Mouse (Mus musculus): ENCODE results near the gene Islr.
A peak's percentile ranks its signal among the peaks of the same experiment; 100 is the strongest.
"Not testable (repeated sequence)": the region's sequence is repeated elsewhere in the genome, so short reads cannot be mapped to it uniquely, and the experiment has no call there.

Gene Islr

DNA sequence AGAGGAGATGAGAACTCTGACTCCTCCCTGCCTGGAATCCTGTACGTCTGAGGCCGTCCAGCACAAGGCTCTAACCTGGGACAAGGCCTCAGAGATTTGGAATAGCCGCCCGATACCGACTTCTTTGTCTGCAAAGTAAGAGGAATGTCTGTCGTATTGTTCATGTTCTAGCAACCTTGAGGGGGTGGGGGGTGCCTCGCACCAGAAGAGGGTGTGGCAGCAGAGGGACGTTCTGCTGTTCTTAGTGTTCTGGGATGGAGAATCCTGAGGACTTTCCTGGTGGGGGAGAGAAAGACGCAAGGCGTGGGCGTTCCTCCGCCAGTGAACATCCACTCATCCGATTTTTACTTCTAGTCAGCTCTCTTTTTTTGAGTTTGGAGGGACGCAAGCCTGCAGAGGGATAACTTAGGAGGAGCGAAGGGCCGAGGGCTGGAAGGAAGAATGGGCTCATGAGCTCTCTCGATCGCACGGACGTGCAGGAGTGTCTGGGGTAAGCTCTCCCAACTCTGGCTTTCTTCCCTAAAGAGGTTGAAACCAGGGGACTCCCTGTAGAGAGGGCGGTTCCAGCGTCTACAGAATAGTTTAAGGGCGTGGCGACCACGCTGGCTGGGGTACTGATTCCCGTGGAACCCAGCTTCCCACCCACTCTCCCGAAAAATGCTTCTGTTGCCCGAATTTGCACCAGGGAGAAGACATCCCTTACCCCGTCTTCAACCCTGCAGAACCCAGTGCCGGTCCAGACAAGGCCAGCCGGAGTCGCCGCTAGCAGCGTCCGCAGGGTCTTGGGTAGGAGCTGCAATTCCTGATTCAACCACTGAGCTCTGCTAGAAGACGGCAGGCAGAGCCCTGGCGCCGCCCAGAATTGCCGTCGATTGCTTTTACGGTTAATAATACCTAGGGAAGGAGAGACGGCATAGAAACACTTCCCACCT lies at the start of gene Islr, which contains the start of gene Islr2:
TSS of gene Islr (minus strand) at position 791 of the 932 bp plus-strand sequence.
TSS of gene Islr2 (minus strand) at position 804 of the 932 bp plus-strand sequence.
- peak; percentile 60 for DNase-seq (ENCODE audit: low spot score)

DNA sequence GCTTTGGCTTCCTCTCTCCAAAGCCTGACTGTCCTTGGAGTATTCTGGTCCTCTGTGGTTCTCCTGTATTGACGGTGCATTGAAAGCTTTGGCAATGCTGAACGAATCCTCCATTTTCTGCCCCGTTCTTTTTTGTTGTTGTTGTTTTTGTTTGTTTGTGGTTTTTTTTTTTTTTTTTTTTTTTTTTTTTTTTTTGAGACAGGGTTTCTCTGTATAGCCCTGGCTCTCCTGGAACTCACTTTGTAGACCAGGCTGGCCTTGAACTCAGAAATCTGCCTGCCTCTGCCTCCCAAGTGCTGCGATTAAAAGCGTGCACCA lies 49.7 kb upstream of the Islr start:
- DNase-seq (ENCODE audit: low spot score) = not testable (repeated sequence)

DNA sequence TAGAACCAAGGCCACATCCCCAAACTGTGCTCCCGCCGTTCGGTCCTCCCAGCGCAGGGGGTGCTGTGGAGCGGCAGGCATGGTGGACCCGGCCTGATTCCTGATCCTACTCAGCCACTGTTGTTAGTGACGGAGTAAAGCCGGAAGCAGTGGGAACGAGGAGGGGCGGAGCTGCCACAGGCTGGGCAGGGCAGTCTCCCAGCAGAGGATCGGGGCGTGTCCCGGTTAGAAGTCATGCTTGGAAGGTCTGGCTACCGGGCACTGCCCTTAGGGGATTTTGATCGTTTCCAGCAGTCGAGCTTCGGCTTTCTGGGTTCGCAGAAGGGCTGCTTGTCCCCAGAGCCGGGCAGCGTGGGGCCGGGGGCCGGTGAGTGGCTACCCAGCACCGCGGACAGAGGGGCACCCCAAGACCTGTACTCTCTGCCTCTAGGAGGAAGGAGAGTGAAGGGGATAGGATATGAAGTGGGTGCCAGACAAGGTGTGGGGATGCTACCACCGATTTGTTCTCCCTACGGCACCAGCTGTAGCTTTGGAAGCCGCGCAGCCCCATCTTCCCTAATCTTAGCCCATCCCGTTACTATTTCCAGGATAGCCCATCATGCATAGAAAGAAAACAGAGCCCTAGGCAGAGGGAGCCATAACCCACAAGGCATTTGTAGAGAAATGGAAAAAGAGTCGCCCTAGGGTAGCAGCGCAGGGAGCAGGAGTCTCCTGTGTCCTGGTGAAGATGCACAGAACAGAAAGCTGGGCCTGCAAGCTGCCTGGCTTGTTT lies 49.1 kb upstream of the Islr start, which contains the start of gene Stoml1:
TSS of gene Stoml1 (plus strand) at position 132 of the 772 bp plus-strand sequence.
- peak; percentile 95 for DNase-seq (ENCODE audit: low spot score)

DNA sequence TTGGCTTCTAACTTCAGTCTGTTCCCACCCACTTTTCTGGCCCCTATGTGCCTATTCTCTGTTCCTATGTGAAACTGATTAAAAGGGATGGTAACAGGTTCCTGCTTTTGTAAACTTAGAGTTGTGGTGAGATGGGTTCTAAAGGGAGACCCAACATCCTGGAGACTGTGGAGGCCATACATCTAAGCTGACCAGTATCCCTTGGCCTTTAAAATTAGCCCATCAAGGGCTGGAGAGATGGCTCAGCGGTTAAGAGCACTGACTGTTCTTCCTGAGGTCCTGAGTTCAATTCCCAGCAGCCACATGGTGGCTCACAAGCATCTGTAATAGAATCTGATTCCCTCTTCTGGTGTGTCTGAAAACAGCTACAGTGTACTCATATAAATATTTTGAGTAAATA lies 46.6 kb upstream of the Islr start:
- DNase-seq (ENCODE audit: low spot score) = not testable (repeated sequence)

GRCm38 (mm10) chr9:58250322-58250721 lies 46.2 kb upstream of the Islr start:
- no peak for DNase-seq (ENCODE audit: low spot score)

DNA sequence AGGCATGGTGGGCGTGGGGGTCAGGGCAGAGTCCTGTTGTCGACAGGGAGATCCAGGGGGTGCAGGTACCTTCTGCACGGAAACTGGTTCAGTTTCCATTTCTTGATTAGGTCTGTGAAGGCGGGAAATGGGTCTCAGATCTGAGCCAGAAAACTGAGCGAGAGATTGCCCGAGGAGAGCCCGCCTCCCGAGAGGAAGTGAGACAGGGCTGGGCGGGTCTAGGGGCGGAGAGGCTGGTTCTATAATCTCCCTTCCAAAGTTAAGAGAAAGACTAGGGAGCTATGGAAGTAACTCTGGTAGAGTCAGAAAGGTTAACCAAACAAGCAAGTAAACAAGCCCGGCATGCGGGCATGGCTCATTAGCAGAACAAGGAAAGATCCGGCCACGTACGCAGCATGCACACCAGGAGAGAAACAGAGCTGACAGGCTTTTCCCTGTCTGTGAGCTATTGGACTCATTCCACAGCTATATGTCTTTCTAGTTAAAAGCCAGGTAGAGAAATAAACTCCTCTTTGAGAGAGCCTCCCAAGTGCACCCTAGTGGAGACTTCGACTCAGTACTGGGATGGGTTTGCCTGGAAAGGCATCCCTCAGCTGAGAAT lies 45.6 kb upstream of the Islr start, which contains the start of gene Pml:
TSS of gene Pml (minus strand) at position 195 of the 601 bp plus-strand sequence.
- DNase-seq (ENCODE audit: low spot score) = peak; percentile 77

DNA sequence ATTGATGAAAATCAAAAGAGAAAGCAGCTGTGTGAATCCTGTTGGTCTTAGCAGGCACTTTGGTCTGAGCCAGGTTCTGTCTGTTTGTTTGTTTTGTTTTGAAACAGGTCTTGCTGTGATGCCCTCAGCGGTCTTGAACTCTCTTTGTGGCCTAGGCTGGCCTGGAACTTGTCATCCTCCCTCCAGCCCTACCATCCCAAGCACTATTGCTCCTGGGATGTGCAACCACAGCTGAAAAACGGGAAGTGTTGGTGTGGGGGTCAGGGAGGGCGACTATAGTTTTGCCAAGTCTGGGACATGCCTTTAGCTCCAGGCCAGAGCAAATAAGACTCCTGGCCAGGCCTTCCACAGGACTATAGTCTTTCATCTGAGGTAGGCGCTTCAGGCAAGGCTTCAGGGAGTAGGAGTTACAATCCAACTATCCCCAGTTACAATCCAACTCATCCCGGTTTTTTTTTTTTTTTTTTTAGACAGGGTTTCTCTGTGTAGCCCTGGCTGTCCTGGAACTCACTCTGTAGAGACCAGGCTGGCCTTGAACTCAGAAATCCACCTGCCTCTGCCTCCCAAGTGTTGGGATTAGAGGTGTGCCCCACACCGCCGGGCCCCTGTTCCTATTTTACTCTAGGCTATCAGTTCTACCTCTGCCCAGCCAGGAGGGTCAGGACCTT lies 44.8 kb upstream of the Islr start:
- no peak for DNase-seq (ENCODE audit: low spot score)

GRCm38 (mm10) chr9:58247064-58247759 lies 43.1 kb upstream of the Islr start:
- DNase-seq (ENCODE audit: low spot score) = peak; percentile 81

DNA sequence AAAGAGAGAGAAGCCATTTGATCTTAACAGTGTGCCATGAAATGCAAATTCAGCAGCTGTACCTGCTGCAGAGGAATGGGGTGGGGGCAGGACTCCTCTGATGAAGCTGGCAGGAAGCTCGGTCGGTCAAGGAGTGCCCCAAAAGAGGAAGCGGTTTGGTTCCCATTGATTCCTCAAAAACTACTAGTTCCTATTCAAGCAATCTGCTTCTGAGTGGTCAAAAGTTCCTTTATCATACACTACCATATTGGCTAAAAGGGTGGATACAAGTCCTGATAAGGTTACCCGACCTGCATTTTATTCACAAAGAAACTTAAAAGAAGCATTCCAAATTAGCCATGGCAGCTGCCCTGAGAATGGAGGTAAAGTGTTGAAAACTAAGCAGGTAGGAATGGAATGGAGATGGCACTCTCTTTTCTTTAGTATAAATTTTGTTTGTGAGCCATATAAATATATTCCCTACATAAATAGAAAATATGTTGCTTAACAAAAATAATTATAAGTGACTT lies 42.0 kb upstream of the Islr start:
- DNase-seq (ENCODE audit: low spot score) = no peak

- DNase-seq (ENCODE audit: low spot score) = no peak
These were observed 39.6 kb upstream of the Islr start for GRCm38 (mm10) chr9:58243696-58244095.

GRCm38 (mm10) chr9:58242696-58243095 lies 38.6 kb upstream of the Islr start:
- no peak for DNase-seq (ENCODE audit: low spot score)

DNA sequence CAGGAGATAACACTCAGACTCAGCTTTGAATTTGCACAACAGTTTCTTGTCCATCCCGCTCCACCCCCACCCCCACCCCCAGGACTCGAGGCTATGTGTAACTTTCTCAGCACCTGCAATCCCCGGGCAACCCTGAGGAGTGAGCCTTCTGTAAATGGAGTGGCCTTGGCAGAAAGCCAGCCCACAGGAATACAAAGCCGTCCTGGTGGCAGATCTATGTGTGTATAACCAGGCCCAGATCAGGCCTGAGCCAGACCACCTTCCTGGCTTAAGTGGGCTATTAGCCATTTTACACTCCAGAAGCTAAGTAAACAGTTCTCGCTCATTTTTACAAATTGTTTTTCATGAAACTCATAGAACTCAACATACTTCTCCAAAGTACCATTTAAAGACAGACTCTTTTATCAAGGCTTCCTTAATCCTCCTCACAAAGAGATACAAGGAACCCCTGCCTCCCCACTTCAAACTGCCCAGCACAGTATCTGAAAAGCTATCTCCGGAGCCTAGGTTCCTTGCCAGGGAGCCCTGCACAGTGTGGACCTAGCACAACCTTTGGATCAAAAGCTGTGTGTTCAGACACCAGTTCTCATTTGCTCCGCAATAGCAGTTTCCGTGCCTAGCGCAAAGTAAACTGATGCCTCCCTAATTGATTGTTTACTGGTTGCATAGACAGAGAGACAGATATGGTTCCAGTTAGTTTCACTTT lies 37.8 kb upstream of the Islr start:
- DNase-seq (ENCODE audit: low spot score) = no peak

- DNase-seq (ENCODE audit: low spot score) = no peak
These were observed 30.5 kb upstream of the Islr start for GRCm38 (mm10) chr9:58234502-58235015.

GRCm38 (mm10) chr9:58232374-58232773 lies 28.3 kb upstream of the Islr start:
- no peak for DNase-seq (ENCODE audit: low spot score)

GRCm38 (mm10) chr9:58231746-58232145 lies 27.6 kb upstream of the Islr start:
- no peak for DNase-seq (ENCODE audit: low spot score)

DNA sequence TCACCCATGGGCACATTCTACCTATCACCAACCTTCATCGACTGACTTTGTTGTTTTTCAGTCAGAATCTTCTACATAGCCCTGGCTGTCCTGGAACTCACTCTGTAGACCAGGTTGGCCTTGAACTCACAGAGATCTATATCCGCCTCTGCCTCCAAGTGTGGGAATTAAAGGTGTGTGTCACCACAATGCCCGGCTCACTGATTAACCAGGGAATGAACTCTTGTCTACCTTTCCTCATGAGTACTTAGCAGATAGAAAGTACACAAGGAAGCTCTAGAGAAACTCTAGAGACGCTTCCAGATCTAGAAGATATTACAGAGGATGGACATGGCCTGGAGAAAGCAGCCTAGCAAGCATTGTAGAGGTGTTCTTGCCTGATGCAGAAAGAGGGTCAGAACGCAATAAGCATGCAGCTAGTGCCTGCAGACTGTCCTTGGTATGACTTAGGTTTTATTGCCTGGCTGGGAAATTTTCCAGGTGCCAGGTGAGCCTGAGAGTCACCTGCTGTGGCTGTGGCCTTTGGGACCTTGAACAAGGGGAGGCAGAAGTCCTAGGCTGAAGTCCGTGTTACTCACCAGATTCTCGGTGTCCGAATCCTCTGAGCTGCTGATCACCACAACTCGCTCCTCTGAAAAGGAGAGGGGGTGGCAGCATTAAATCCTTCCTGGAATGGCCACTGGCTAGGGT lies 24.8 kb upstream of the Islr start:
- DNase-seq (ENCODE audit: low spot score) = no peak

GRCm38 (mm10) chr9:58225915-58226913 lies 22.1 kb upstream of the Islr start:
- peak; percentile 66 for DNase-seq (ENCODE audit: low spot score)

DNA sequence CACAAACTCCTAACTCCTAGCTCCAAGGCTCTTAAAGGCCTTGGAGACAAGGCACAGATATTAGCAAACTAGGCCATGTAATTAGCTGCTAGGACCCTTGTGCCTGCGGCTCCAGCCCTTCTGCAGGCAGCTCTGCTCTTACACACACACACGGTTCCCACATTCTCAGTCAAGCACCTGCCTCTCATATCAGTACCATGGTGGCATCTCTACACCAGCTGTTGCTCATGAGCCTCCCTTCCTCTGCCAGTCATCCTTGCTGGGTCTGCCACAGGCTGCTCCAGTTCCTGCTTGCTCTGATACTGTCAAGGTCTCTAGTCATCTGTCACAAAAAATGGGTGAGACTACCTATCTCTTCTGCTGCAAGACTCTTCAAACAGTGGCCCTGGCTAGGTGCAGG lies 20.2 kb upstream of the Islr start:
- DNase-seq (ENCODE audit: low spot score) = no peak

Data from T-cell, adult 2 months (primary cell).